In genomic region chr3:94935332-94935731, GRCm38 (mm10) we compare ENCODE assay signal across 8 mouse cellular contexts. TPM values are rescaled to one million over a fixed set of nuclear protein-coding genes. Genes with fewer than 3 reads are reported as not detected.
DNase-seq lines count a peak whose midpoint lies in the region; ATAC-seq lines count a peak whose summit lies in the region.
"Not testable (repeated sequence)": the region's sequence is repeated elsewhere in the genome, so short reads cannot be mapped to it uniquely, and the experiment has no call there.

No protein-coding gene starts in this region.

- not testable (repeated sequence) for H3K27me3 ChIP-seq in kidney, embryonic 15.5 days; liver, embryonic 13.5 days; lung, embryonic 16.5 days (ENCODE audit: control insufficient read depth, insufficient read depth, low read depth, low read length)

- not testable (repeated sequence) for H3K4me3 ChIP-seq in kidney, embryonic 15.5 days (replicated peaks); liver, embryonic 13.5 days (replicated peaks)
- peak overlapping the region; percentile 10; the same call in 1 of the 2 replicates for H3K4me3 ChIP-seq in lung, embryonic 16.5 days (ENCODE audit: low read length)

- intact Hi-C loops in heart, postnatal 14 days (cut with DNase I) = not testable (repeated sequence)

- DNase-seq in adrenal gland, postnatal 10 days = peak; percentile 39
- peak; percentile 78 to 87 for DNase-seq in heart, postnatal 14 days
- not testable (repeated sequence) for DNase-seq in liver, embryonic 13.5 days
- DNase-seq in ovary, postnatal 14 days (ENCODE audit: low spot score) = peak; percentile 51
- DNase-seq in urinary bladder, postnatal 25 days (ENCODE audit: low spot score) = peak; percentile 55

- not testable (repeated sequence) for H3K9ac ChIP-seq in kidney, embryonic 15.5 days; liver, embryonic 13.5 days; lung, embryonic 16.5 days (ENCODE audit: low read length)

- 61% methylated on average over 3 of the region's 3 CpGs for WGBS in kidney, embryonic 15.5 days
- 79% methylated on average over 3 of the region's 3 CpGs for WGBS in liver, embryonic 13.5 days (ENCODE audit: insufficient replicate concordance)
- 59% methylated on average over 3 of the region's 3 CpGs for WGBS in lung, embryonic 16.5 days

- ATAC-seq in granulocyte monocyte progenitor cell, adult 5-6 weeks (replicated peaks; ENCODE audit: poor library complexity, severe bottlenecking) = peak; percentile 33
- not testable (repeated sequence) for ATAC-seq in kidney, embryonic 15.5 days (replicated peaks; ENCODE audit: low FRiP score); liver, embryonic 13.5 days (ENCODE audit: low read depth)
- ATAC-seq in lung, embryonic 16.5 days (ENCODE audit: low read depth) = peak; percentile 61

- peak overlapping the region; percentile 22; the same call in 1 of the 2 replicates for H3K27ac ChIP-seq in kidney, embryonic 15.5 days
- peak overlapping the region; percentile 29; the same call in 1 of the 2 replicates for H3K27ac ChIP-seq in liver, embryonic 13.5 days
- H3K27ac ChIP-seq in lung, embryonic 16.5 days (ENCODE audit: low read length) = peak overlapping the region; percentile 68

- not testable (repeated sequence) for H3K9me3 ChIP-seq in kidney, embryonic 15.5 days (replicated peaks); liver, embryonic 13.5 days (replicated peaks); lung, embryonic 16.5 days (ENCODE audit: control insufficient read depth, low read length)

- H3K4me2 ChIP-seq in kidney, embryonic 15.5 days = not testable (repeated sequence)
- peak overlapping the region; percentile 33 for H3K4me2 ChIP-seq in liver, embryonic 13.5 days
- H3K4me2 ChIP-seq in lung, embryonic 16.5 days (ENCODE audit: low read depth, low read length) = peak overlapping the region; percentile 20; the same call in 1 of the 2 replicates

- not testable (repeated sequence) for H3K36me3 ChIP-seq in kidney, embryonic 15.5 days; lung, embryonic 16.5 days (ENCODE audit: control insufficient read depth, insufficient read depth, low read length)
- 0 out of 2 replicates have a peak, but pooled peaks cover 11% of the 10 kb centered on the region for H3K36me3 ChIP-seq in liver, embryonic 13.5 days

- peaks cover 30% of the 10 kb centered on the region for H3K4me1 ChIP-seq in kidney, embryonic 15.5 days
- H3K4me1 ChIP-seq in liver, embryonic 13.5 days (replicated peaks) = peaks cover 59% of the 10 kb centered on the region
- H3K4me1 ChIP-seq in lung, embryonic 16.5 days (replicated peaks; ENCODE audit: control insufficient read depth, insufficient read depth, low read length) = peaks cover 12% of the 10 kb centered on the region

RNA-seq across cellular contexts. Expression of gene Selenbp1, which starts 2.5 kb away (rescaled TPM):
- 10 to 100 TPM; 73.8 to 78.3 TPM for total RNA-seq in adrenal gland, postnatal 10 days (2021)
- total RNA-seq in granulocyte monocyte progenitor cell, adult 5-6 weeks (2014; fragmentation: Nextera tagmentation) = 30.4 and 39.7 TPM in 2 replicates
- 19.2 and 20.1 TPM in 2 replicates for total RNA-seq in granulocyte monocyte progenitor cell, adult 5-6 weeks (2017)
- total RNA-seq in heart, postnatal 14 days (2021) = 10 to 100 TPM; 63.8 to 84.9 TPM
- 60.6 and 62.4 TPM in 2 replicates for polyA plus RNA-seq in kidney, embryonic 15.5 days (2015; fragmentation: Nextera tagmentation; extraction: Ambion mirVana)
- polyA plus RNA-seq in liver, embryonic 13.5 days (2015; fragmentation: Nextera tagmentation; extraction: Ambion mirVana) = 58.0 and 65.2 TPM in 2 replicates
- polyA plus RNA-seq in lung, embryonic 16.5 days (2015; fragmentation: Nextera tagmentation; extraction: Ambion mirVana) = 341 and 430 TPM in 2 replicates

RNA-seq across cellular contexts. Expression of gene Rfx5, which starts 18.5 kb away (rescaled TPM):
- total RNA-seq in adrenal gland, postnatal 10 days (2021) = 10 to 100 TPM; 20.2 to 31.4 TPM
- 19.0 and 25.0 TPM in 2 replicates for total RNA-seq in granulocyte monocyte progenitor cell, adult 5-6 weeks (2014; fragmentation: Nextera tagmentation)
- 17.1 and 17.9 TPM in 2 replicates for total RNA-seq in granulocyte monocyte progenitor cell, adult 5-6 weeks (2017)
- 1 to 10 TPM; 8.2 to 8.4 TPM for total RNA-seq in heart, postnatal 14 days (2021)
- 8.9 and 10.8 TPM in 2 replicates for polyA plus RNA-seq in kidney, embryonic 15.5 days (2015; fragmentation: Nextera tagmentation; extraction: Ambion mirVana)
- polyA plus RNA-seq in liver, embryonic 13.5 days (2015; fragmentation: Nextera tagmentation; extraction: Ambion mirVana) = 0.96 and 1.8 TPM in 2 replicates
- polyA plus RNA-seq in lung, embryonic 16.5 days (2015; fragmentation: Nextera tagmentation; extraction: Ambion mirVana) = 8.9 and 10.0 TPM in 2 replicates

RNA-seq across cellular contexts. Expression of gene Pi4kb, which starts 39.2 kb away (rescaled TPM):
- 10 to 100 TPM; 43.1 to 45.3 TPM for total RNA-seq in adrenal gland, postnatal 10 days (2021)
- total RNA-seq in granulocyte monocyte progenitor cell, adult 5-6 weeks (2014; fragmentation: Nextera tagmentation) = 21.2 and 31.9 TPM in 2 replicates
- 24.3 and 24.6 TPM in 2 replicates for total RNA-seq in granulocyte monocyte progenitor cell, adult 5-6 weeks (2017)
- total RNA-seq in heart, postnatal 14 days (2021) = 10 to 100 TPM; 33.5 to 35.3 TPM
- polyA plus RNA-seq in kidney, embryonic 15.5 days (2015; fragmentation: Nextera tagmentation; extraction: Ambion mirVana) = 21.4 and 27.5 TPM in 2 replicates
- polyA plus RNA-seq in liver, embryonic 13.5 days (2015; fragmentation: Nextera tagmentation; extraction: Ambion mirVana) = 11.6 and 12.4 TPM in 2 replicates
- 25.1 and 25.7 TPM in 2 replicates for polyA plus RNA-seq in lung, embryonic 16.5 days (2015; fragmentation: Nextera tagmentation; extraction: Ambion mirVana)

RNA-seq across cellular contexts. Expression of gene Psmb4, which starts 48.6 kb away (rescaled TPM):
- total RNA-seq in adrenal gland, postnatal 10 days (2021) = 100 to 1,000 TPM; 283 to 296 TPM
- 392 and 406 TPM in 2 replicates for total RNA-seq in granulocyte monocyte progenitor cell, adult 5-6 weeks (2014; fragmentation: Nextera tagmentation)
- total RNA-seq in granulocyte monocyte progenitor cell, adult 5-6 weeks (2017) = 232 and 280 TPM in 2 replicates
- total RNA-seq in heart, postnatal 14 days (2021) = 100 to 1,000 TPM; 217 to 251 TPM
- polyA plus RNA-seq in kidney, embryonic 15.5 days (2015; fragmentation: Nextera tagmentation; extraction: Ambion mirVana) = 340 and 342 TPM in 2 replicates
- polyA plus RNA-seq in liver, embryonic 13.5 days (2015; fragmentation: Nextera tagmentation; extraction: Ambion mirVana) = 201 and 214 TPM in 2 replicates
- 306 and 339 TPM in 2 replicates for polyA plus RNA-seq in lung, embryonic 16.5 days (2015; fragmentation: Nextera tagmentation; extraction: Ambion mirVana)
